Mouse (Mus musculus): Measurements from ENCODE around the gene Wdr60.

DNA sequence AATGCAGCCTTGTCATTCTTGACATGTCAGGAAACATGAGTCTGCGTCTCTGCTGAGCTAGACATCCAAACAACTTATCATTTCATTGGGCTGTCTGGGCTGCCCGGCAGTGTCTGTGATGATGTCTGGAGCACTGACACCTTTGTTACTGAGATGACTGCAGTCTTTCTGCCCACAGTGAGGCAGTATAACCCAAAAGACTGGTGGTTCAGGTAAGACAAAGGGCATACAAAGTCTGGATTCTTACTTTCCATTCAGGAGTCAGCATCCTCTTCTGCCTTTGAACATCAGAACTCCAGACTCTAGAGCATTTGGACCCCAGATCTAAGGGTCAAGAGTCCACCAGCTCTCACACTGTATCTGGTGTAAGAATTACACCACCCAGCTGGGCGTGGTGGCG lies 27.5 kb downstream of the Wdr60 start:
- TF ChIP-seq POLR2A (IDR thresholded peaks at IDR 0.05; ENCODE audit: insufficient read length, low read depth), result no peak
- no peak for TF ChIP-seq USF1 (IDR thresholded peaks at IDR 0.05; ENCODE audit: low read depth)
- no peak for TF ChIP-seq MAX (IDR thresholded peaks at IDR 0.05; ENCODE audit: low read depth)
- no peak for TF ChIP-seq TCF12 (IDR thresholded peaks at IDR 0.05; ENCODE audit: insufficient read depth, poor library complexity, severe bottlenecking)
